Mouse (Mus musculus) MEL (cell line): ENCODE results near the gene Morc1. TPM values are rescaled to one million over a fixed set of nuclear protein-coding genes. Genes with fewer than 3 reads are reported as not detected.

Experiments used
- DNase-seq: peaks from one replicate; pipeline ENCODE4 v3.0.0; 2011; ENCODE audit warnings: low read depth, low spot score
- H3K27ac ChIP-seq: 2 replicates; pipeline ENCODE4 v1.5.1; 2012; ENCODE audit warnings: low read depth, mild to moderate bottlenecking, control low read depth, low read length, moderate library complexity; ENCODE audit not compliant: control insufficient read depth
- H3K27me3 ChIP-seq, 2 experiments: fragments of 150-350 bp in 1 of 2; sonication (generic) in 1 of 2; 2 replicates each; pipeline ENCODE4 v1.6.1; 2012; ENCODE audit warnings: low read length in 2 of 2, mild to moderate bottlenecking in 2 of 2, improper control_type of control experiment in 1 of 2, moderate library complexity in 1 of 2; ENCODE audit not compliant: insufficient read depth in 2 of 2, control insufficient read depth in 1 of 2
- H3K36me3 ChIP-seq, 2 experiments: 2 replicates each; pipeline ENCODE4 v1.6.1; 2012 to 2014; ENCODE audit warnings: low read length in 2 of 2, improper control_type of control experiment in 1 of 2, inconsistent platforms in 1 of 2, mild to moderate bottlenecking in 1 of 2; ENCODE audit not compliant: insufficient read depth in 2 of 2, control insufficient read depth in 1 of 2
- H3K4me1 ChIP-seq, 2 experiments: fragments of 150-350 bp in 1 of 2; sonication (generic) in 1 of 2; 2 replicates each; pipeline ENCODE4 v1.6.1; 2012; ENCODE audit warnings: low read length in 2 of 2, improper control_type of control experiment in 1 of 2, mild to moderate bottlenecking in 1 of 2; ENCODE audit not compliant: insufficient read depth in 2 of 2, control insufficient read depth in 1 of 2
- H3K4me3 ChIP-seq, 2 experiments: fragments of 150-350 bp in 1 of 2; sonication (generic) in 1 of 2; 2 replicates each; pipeline ENCODE4 v1.5.1; 2012; ENCODE audit warnings: low read depth in 2 of 2, low read length in 2 of 2, mild to moderate bottlenecking in 2 of 2, moderate library complexity in 2 of 2, control low read depth in 1 of 2, improper control_type of control experiment in 1 of 2; ENCODE audit not compliant: control insufficient read depth in 1 of 2, insufficient read depth in 1 of 2
- H3K79me2 ChIP-seq: 2 replicates; pipeline ENCODE4 v1.6.1; 2012; ENCODE audit warnings: mild to moderate bottlenecking, low read length, moderate library complexity; ENCODE audit not compliant: control insufficient read depth, poor library complexity, insufficient read depth
- H3K9ac ChIP-seq: 2 replicates; pipeline ENCODE4 v1.6.1; 2012; ENCODE audit warnings: low read depth, mild to moderate bottlenecking, control low read depth, low read length, moderate library complexity; ENCODE audit not compliant: control insufficient read depth, poor library complexity, severe bottlenecking
- H3K9me3 ChIP-seq: fragments of 150-350 bp; sonication (generic); replicated peaks from 2 replicates; pipeline ENCODE4 v1.6.1; 2012; ENCODE audit warnings: mild to moderate bottlenecking, low read length, improper control_type of control experiment, moderate library complexity; ENCODE audit not compliant: insufficient read depth
- BHLHE40 ChIP-seq: IDR thresholded peaks from 2 replicates; pipeline ENCODE4 v1.6.1; 2012; ENCODE audit warnings: low read depth, mild to moderate bottlenecking, inconsistent platforms, low read length, improper control_type of control experiment, borderline replicate concordance
- CTCF ChIP-seq, 3 experiments: IDR thresholded peaks in 2 of 3; conservative IDR thresholded peaks in 1 of 3; 2 replicates each; pipeline ENCODE4 v1.5.1; 2011 to 2012; ENCODE audit warnings: low read length in 3 of 3, low read depth in 2 of 3, mild to moderate bottlenecking in 2 of 3, improper control_type of control experiment in 1 of 3, inconsistent platforms in 1 of 3, mixed read lengths in 1 of 3, moderate library complexity in 1 of 3; ENCODE audit not compliant: control insufficient read depth in 1 of 3, insufficient read depth in 1 of 3, poor library complexity in 1 of 3, severe bottlenecking in 1 of 3
- ELF1 ChIP-seq: IDR thresholded peaks from 2 replicates; pipeline ENCODE4 v1.6.1; 2014; ENCODE audit warnings: low read depth, mild to moderate bottlenecking, inconsistent platforms, low read length, improper control_type of control experiment, moderate library complexity
- ETS1 ChIP-seq: IDR thresholded peaks from 2 replicates; pipeline ENCODE4 v1.6.1; 2012; ENCODE audit warnings: low read depth, mild to moderate bottlenecking, inconsistent platforms, low read length, improper control_type of control experiment, moderate library complexity
- GATA1 ChIP-seq: IDR thresholded peaks from 2 replicates; pipeline ENCODE4 v1.6.1; 2011; ENCODE audit warnings: low read depth, low read length, improper control_type of control experiment
- MAX ChIP-seq: IDR thresholded peaks from 2 replicates; pipeline ENCODE4 v1.6.1; 2011; ENCODE audit warnings: low read length, improper control_type of control experiment
- MAZ ChIP-seq: IDR thresholded peaks from 2 replicates; pipeline ENCODE4 v1.6.1; 2012; ENCODE audit warnings: low read depth, mild to moderate bottlenecking, inconsistent platforms, low read length, improper control_type of control experiment
- MEF2A ChIP-seq: IDR thresholded peaks from 2 replicates; pipeline ENCODE4 v1.6.1; 2014; ENCODE audit warnings: low read depth, mild to moderate bottlenecking, inconsistent platforms, low read length, improper control_type of control experiment; ENCODE audit not compliant: poor library complexity, insufficient replicate concordance, severe bottlenecking; ENCODE audit errors: extremely low read depth
- MXI1 ChIP-seq: IDR thresholded peaks from 2 replicates; pipeline ENCODE4 v1.6.1; 2011; ENCODE audit warnings: mild to moderate bottlenecking, low read depth, low read length, improper control_type of control experiment
- MYB ChIP-seq: IDR thresholded peaks from 2 replicates; pipeline ENCODE4 v1.6.1; 2011; ENCODE audit warnings: mild to moderate bottlenecking, low read depth, low read length, improper control_type of control experiment
- MYC ChIP-seq: IDR thresholded peaks from 2 replicates; pipeline ENCODE4 v1.6.1; 2011; ENCODE audit warnings: low read depth, mild to moderate bottlenecking, low read length, improper control_type of control experiment, moderate library complexity
- POLR2AphosphoS2 ChIP-seq: IDR thresholded peaks from 2 replicates; pipeline ENCODE4 v1.6.1; 2011; ENCODE audit warnings: low read length, improper control_type of control experiment
- RAD21 ChIP-seq: IDR thresholded peaks from 2 replicates; pipeline ENCODE4 v1.6.1; 2011; ENCODE audit warnings: mild to moderate bottlenecking, low read depth, low read length, improper control_type of control experiment
- RCOR1 ChIP-seq: IDR thresholded peaks from 2 replicates; pipeline ENCODE4 v1.6.1; 2012; ENCODE audit warnings: low read depth, mild to moderate bottlenecking, inconsistent platforms, low read length, improper control_type of control experiment
- SIN3A ChIP-seq: IDR thresholded peaks from 2 replicates; pipeline ENCODE4 v1.6.1; 2012; ENCODE audit warnings: low read length, improper control_type of control experiment, inconsistent platforms
- SMC3 ChIP-seq: IDR thresholded peaks from 2 replicates; pipeline ENCODE4 v1.6.1; 2011; ENCODE audit warnings: low read depth, low read length, improper control_type of control experiment
- TCF12 ChIP-seq: IDR thresholded peaks from 2 replicates; pipeline ENCODE4 v1.6.1; 2014; ENCODE audit warnings: low read depth, mild to moderate bottlenecking, inconsistent platforms, low read length, improper control_type of control experiment, moderate library complexity
- USF1 ChIP-seq: IDR thresholded peaks from 2 replicates; pipeline ENCODE4 v1.6.1; 2014; ENCODE audit warnings: low read depth, mild to moderate bottlenecking, inconsistent platforms, low read length, improper control_type of control experiment, moderate library complexity
- ZC3H11A ChIP-seq: IDR thresholded peaks from 2 replicates; pipeline ENCODE4 v1.6.1; 2012; ENCODE audit warnings: low read depth, mild to moderate bottlenecking, inconsistent platforms, low read length, improper control_type of control experiment
- ZKSCAN1 ChIP-seq: IDR thresholded peaks from 2 replicates; pipeline ENCODE4 v1.6.1; 2012; ENCODE audit warnings: low read depth, mild to moderate bottlenecking, inconsistent platforms, low read length, improper control_type of control experiment, moderate library complexity
- ZMIZ1 ChIP-seq: IDR thresholded peaks from 2 replicates; pipeline ENCODE4 v1.6.1; 2012; ENCODE audit warnings: low read depth, mild to moderate bottlenecking, inconsistent platforms, low read length, improper control_type of control experiment, moderate library complexity
- polyA plus RNA-seq, 2 experiments: library from polyadenylated mRNA; stranded (reverse) in 1 of 2; unstranded in 1 of 2; fragments of >175 nt in 1 of 2; fragments of >200 nt in 1 of 2; gene quantifications; 2 replicates each; pipeline versions ENCODE4 v1.2.1 to v1.2.4; 2012; ENCODE audit warnings: low replicate concordance in 2 of 2, low read depth in 1 of 2; ENCODE audit not compliant: insufficient read length in 2 of 2, insufficient read depth in 1 of 2, missing spikeins in 1 of 2
- total RNA-seq: library from RNA; depleted of rRNA; stranded (reverse); fragments of 300-350 nt; gene quantifications from 2 replicates; pipeline ENCODE4 v1.2.3, GENCODE M21; 2012

Gene Morc1
- total and polyA plus RNA-seq, 3 experiments, result not detected

DNA sequence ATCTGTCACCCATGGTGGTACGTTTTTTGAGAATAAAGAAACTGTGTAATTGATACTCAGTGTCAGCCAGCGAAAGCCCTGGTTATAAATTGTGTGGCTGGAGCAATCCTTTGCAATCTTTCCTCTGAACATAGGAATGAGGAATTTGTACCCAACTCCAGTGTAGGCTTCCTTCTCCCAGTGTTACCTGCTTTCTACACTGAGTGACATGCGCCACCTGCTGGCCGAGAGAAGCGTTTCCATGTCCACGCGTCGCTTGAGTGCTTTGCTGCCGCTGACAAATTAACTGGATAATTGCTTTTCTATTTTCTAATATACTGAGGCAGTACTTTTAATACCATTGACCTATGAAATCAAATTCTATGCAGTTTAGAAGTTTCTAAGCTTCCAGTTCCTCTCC, 139.3 kb downstream of the Morc1 start:
- peak; percentile 36 for DNase-seq
- no peaks in the 10 kb centered on the region for H3K79me2 ChIP-seq
- no peak for TF ChIP-seq ELF1
- no peak for TF ChIP-seq USF1
- peak; percentile 51 for TF ChIP-seq RAD21
- TF ChIP-seq SMC3, result peak; percentile 64
- peak; percentile 51 to 81 (median 66) for TF ChIP-seq CTCF (IDR thresholded peaks at IDR 0.05 in 2 of 3, conservative IDR thresholded peaks at IDR 0.05 in 1 of 3; ENCODE audit: control insufficient read depth in 1 of 3, insufficient read depth in 1 of 3, low read depth in 2 of 3, low read length in 3 of 3, poor library complexity in 1 of 3, severe bottlenecking in 1 of 3)
- no peak for TF ChIP-seq MYC
- H3K9me3 ChIP-seq, result no peaks in the 10 kb centered on the region
- H3K36me3 ChIP-seq, result no peaks in the 10 kb centered on the region
- no peaks in the 10 kb centered on the region for H3K27me3 ChIP-seq
- H3K9ac ChIP-seq, result no peak overlapping the region
- no peak overlapping the region for H3K4me3 ChIP-seq
- no peak overlapping the region for H3K27ac ChIP-seq
- no peaks in the 10 kb centered on the region for H3K4me1 ChIP-seq

DNA sequence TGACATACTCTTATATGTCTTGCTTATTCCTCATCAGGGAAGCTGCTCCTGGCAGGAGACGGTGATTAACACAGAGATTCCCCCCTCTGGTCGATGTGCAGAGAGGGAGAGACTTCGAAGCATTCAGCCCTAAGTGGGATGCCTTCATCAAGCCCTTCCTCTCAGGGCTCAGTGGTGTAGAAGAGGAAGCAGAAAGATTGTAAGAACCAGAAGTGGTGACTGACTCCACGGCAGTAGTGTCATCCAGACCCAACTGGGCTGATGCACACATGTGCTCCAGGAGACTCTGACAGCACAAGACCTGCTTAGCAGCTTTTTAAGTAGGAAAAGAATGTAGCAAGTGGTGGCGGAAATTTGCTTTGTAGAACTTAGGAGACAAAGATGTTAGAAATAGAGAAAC, 143.0 kb downstream of the Morc1 start:
- no peak overlapping the region for H3K27ac ChIP-seq
- no peak overlapping the region for H3K9ac ChIP-seq
- H3K4me3 ChIP-seq, result no peak overlapping the region
- no peaks in the 10 kb centered on the region for H3K4me1 ChIP-seq
- H3K27me3 ChIP-seq, result no peaks in the 10 kb centered on the region
- H3K36me3 ChIP-seq, result no peaks in the 10 kb centered on the region
- TF ChIP-seq ZC3H11A, result no peak
- no peak for TF ChIP-seq ZKSCAN1
- no peak for TF ChIP-seq BHLHE40
- TF ChIP-seq RAD21, result no peak
- no peak for TF ChIP-seq RCOR1
- no peak for TF ChIP-seq MXI1
- no peak for TF ChIP-seq ELF1
- no peak for TF ChIP-seq POLR2AphosphoS2
- TF ChIP-seq MAX, result no peak
- TF ChIP-seq TCF12, result no peak
- DNase-seq, result no peak
- no peaks in the 10 kb centered on the region for H3K79me2 ChIP-seq
- H3K9me3 ChIP-seq, result no peaks in the 10 kb centered on the region

DNA sequence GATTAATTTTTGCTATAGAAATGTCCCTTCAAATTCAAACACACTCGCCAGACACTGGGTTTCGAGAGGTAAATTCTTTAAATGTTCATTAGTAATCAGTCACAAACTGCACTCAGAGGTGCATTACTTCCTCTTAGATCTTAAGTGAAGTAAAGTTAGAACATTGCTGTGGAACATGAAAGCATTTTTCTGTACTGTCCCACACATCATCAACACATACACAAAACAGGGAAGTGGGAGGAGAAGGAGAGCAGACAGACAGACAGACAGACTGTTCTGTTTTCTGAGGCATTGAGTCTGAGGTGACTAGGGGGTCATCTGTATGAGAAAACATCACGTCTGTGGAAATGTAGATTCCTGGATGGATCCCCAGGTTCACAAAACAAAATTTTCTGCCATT, 143.5 kb downstream of the Morc1 start:
- Histone ChIP-seq H3K27me3 (no peaks in the 10 kb centered on the region), H3K27ac (no peak overlapping the region), H3K4me1 (no peaks in the 10 kb centered on the region), H3K9me3 (no peaks in the 10 kb centered on the region), H3K4me3 (no peak overlapping the region), H3K79me2 (no peaks in the 10 kb centered on the region), H3K36me3 (no peaks in the 10 kb centered on the region), H3K9ac (no peak overlapping the region)
- DNase-seq, result no peak
- TF ChIP-seq ZMIZ1, result no peak
- no peak for TF ChIP-seq SIN3A
- no peak for TF ChIP-seq POLR2AphosphoS2
- no peak for TF ChIP-seq ETS1
- TF ChIP-seq RAD21, result no peak
- TF ChIP-seq MAZ, result no peak
- TF ChIP-seq BHLHE40, result no peak
- TF ChIP-seq ZKSCAN1, result no peak
- TF ChIP-seq MYB, result no peak
- TF ChIP-seq MEF2A, result no peak
- no peak for TF ChIP-seq ELF1
- TF ChIP-seq GATA1, result no peak
